Mouse (Mus musculus) C2C12 (cell line): ENCODE data around the gene Tdrd9.
"Not testable (repeated sequence)": the region's sequence is repeated elsewhere in the genome, so short reads cannot be mapped to it uniquely, and the experiment has no call there.

Experiments
- CTCF ChIP-seq: IDR thresholded peaks from one replicate; pipeline ENCODE4 v1.5.1; 2011; ENCODE audit not compliant: control insufficient read depth, insufficient read depth, insufficient read length
- MAX ChIP-seq: IDR thresholded peaks from one replicate; pipeline ENCODE4 v1.6.1; 2011; ENCODE audit warnings: mild to moderate bottlenecking, control low read depth
- MYOD1 ChIP-seq: IDR thresholded peaks from one replicate; pipeline ENCODE4 v1.6.1; 2011; ENCODE audit warnings: low read depth; ENCODE audit not compliant: control insufficient read depth, insufficient read length
- MYOG ChIP-seq: IDR thresholded peaks from one replicate; pipeline ENCODE4 v1.6.1; 2011; ENCODE audit not compliant: control insufficient read depth, insufficient read length; ENCODE audit errors: extremely low read depth
- USF1 ChIP-seq: IDR thresholded peaks from one replicate; pipeline ENCODE4 v1.6.1; 2011; ENCODE audit warnings: low read depth, mild to moderate bottlenecking, control low read depth, moderate library complexity

DNA sequence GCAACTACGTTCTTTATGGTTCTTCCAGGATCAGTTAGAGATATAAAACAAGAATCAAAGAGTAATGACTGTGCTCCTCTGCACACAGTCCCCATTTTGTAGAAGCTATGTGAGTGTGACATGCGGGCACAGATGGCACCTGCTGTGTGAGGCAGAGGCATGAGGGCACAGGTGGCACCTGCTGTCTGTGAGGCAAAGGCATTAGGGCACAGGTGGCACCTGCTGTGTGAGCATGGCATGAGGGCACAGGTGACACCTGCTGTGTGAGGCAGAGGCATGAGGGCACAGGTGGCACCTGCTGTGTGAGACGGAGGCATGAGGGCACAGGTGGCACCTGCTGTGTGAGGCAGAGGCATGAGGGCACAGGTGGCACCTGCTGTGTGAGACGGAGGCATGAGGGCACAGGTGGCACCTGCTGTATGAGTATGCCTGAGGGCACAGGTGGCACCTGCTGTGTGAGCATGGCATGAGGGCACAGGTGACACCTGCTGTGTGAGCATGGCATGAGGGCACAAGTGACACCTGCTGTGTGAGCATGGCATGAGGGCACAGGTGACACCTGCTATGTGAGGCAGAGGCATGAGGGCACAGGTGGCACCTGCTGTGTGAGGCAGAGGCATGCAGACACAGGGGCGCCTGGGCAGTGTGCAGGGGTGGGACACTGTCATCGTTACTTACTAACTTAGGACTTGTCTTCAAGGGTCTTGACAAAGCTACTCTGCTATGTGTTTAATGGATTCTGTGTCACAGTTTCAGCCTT lies 64.2 kb downstream of the Tdrd9 start:
- not testable (repeated sequence) for TF ChIP-seq CTCF, MYOD1, USF1, MAX, MYOG
